Mouse (Mus musculus) urinary bladder, postnatal 14 days (tissue): ENCODE data around the gene Galnt2.

Experiments
- DNase-seq: peaks from one replicate; pipeline ENCODE4 v3.0.0; 2021; ENCODE audit warnings: low spot score

Galnt2 gene

DNA sequence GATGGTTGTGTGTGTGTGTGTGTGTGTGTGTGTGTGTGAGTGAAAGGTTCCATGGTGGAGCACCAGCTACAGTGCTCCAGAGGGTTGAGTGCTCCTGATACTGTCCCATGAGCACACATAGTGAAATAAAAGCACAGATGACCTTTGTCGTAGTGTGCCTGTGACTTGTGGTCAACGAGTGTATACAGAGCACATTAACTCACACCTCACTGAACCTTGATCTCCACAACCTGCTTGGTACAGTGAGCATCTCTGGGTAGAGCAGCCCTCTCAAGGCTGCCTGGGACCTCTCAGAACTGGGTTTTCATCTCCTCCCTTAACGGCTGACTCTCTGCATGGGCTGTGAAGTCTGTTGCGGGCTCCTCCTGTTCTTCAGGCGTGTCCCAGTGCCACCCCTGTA, 60.5 kb downstream of the Galnt2 start:
- DNase-seq = no peak

- DNase-seq = no peak
These were observed 61.8 kb downstream of the Galnt2 start for GRCm38 (mm10) chr8:124292965-124293364.

DNA sequence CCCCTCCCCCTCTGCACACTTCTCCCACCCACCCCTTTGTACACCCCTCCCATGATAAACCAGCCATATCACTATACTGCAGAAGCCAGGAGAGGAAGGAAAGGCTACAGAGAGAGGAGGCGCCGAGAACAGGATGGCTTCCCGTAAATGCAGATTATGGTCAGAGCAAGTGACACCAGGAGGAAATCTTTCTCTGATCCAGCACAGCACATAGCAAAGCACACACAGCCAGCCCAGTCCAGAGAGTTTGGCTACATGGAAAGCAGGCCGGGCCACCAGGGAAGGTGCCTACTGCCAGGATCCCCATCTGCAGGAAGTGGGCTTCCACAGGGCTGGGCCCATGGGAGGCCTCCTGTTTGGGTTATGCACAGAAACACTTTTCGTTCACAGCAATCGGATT, 63.2 kb downstream of the Galnt2 start:
- DNase-seq = no peak

DNA sequence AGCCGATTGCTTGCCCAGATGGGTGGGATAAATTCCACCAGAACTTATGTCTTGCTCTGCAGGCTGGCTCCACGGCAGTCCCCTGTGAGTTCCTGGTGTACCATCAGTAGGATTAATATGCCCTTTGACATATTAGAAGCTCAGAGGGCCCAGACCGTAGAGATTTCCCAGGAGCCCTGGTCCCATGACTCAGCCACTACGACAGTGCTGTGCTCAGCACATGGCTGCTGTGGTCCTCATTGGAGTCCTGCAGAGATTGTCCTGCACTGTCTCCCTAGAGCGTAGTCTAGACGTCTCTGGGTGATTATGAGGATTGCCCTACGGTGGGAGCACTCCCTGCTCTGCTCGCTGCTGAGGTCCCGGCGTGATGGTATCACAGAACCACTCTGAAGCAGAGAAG, 63.7 kb downstream of the Galnt2 start:
- no peak for DNase-seq

- no peak for DNase-seq
These were observed 64.2 kb downstream of the Galnt2 start for GRCm38 (mm10) chr8:124295357-124295756.

GRCm38 (mm10) chr8:124301512-124301911, 70.3 kb downstream of the Galnt2 start:
- peak; percentile 33 for DNase-seq

DNA sequence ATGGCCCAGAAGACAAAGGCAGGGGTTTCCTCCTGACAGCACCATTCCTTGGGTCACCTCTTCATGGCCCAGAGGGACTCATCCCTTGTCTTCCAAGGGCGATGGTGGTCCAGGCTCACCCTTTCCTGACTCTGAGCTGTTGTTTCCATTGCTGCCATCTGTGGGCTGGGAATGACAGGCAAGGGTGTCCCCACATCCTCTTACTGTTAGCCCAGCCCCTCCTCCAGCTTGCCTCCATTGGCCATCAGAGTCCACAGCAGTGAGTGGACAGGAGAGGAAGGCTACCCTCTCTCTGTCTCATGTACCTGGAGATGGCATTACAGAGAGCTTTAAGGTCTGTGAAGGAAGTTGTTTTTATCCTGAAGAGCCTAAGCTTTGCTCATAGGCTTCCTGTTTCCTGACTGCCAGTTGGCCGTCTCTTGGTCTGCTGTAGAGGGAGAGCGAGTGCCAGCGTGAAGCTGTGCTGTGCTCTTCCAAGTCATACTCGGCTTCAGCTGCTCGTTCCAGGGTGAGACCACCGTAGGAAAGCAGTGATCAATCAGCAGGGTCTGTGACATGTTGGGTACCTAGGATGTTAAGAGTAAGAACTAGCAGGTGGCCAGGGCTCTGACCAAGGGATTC, 70.9 kb downstream of the Galnt2 start:
- no peak for DNase-seq

- DNase-seq = no peak
These were observed 72.2 kb downstream of the Galnt2 start for GRCm38 (mm10) chr8:124303211-124303902.

GRCm38 (mm10) chr8:124304141-124304540, 73.0 kb downstream of the Galnt2 start:
- DNase-seq = no peak

DNA sequence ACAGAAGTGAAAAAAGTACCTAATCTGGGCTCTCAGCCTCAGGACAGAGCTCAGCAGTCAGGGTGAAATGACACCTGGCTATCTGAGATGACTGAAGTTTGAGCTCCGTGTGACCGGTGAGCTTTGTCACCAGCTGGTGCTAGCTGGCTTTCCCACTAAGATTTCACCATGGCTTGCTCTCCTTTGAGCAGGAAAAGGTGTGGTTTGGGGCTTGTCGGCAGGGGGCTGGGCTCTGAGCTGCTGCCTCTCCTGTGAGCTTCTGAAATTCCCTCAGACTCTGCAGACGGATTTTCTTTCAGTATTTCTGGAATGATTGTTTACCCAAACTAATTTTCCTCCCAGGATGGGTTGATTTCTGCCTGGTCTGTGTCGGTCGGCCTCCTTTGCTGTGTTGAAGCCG, 75.4 kb downstream of the Galnt2 start:
- no peak for DNase-seq

DNA sequence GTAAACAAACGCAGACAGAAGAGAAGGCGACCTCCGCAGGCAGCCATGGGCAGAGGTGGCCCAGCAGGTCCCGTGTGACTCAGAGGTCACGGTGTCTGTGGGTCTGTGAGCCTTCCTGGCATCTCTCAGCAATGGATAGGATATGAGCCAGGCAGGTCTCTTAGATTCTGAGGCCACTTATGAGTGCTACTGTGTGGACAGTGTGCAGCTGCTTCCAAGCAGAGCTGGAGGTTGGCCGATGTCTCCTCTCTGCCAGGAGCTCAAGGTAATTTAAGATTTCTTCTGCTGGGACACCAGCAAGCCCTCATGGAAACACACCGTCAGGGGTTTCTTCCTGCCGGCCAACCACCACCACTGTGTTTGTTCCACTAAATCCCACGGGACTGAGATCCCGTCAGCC, 76.5 kb downstream of the Galnt2 start:
- no peak for DNase-seq

GRCm38 (mm10) chr8:124310509-124310908, 79.3 kb downstream of the Galnt2 start:
- DNase-seq = no peak

GRCm38 (mm10) chr8:124311111-124311510, 79.9 kb downstream of the Galnt2 start:
- DNase-seq = no peak

DNA sequence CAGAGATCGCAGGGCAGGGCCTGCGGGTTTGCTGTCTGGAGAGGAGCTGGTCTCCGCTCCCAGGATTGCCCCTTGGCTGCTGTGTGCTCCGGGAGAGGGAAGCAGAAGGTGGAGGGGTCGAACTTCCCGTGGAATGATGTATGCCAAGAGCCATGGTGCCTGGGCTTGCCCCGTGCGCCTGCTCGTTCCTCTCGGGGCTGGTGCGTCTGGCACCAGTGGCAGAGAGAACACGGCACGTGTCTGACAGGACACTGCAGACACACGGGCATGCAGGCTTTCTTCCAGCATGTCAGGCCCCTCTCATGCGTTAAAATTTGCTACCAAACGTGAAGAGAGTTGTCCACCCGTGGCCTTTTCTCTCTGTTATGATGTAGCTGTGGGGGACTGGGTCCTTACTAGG, 80.5 kb downstream of the Galnt2 start:
- no peak for DNase-seq

GRCm38 (mm10) chr8:124312228-124312627, 81.0 kb downstream of the Galnt2 start:
- DNase-seq = no peak

- no peak for DNase-seq
These were observed 83.6 kb downstream of the Galnt2 start for GRCm38 (mm10) chr8:124314803-124315202.

- DNase-seq = peak; percentile 81
These were observed 85.4 kb downstream of the Galnt2 start for GRCm38 (mm10) chr8:124316466-124317136.

- no peak for DNase-seq
These were observed 86.0 kb downstream of the Galnt2 start for GRCm38 (mm10) chr8:124317191-124317682.

- DNase-seq = no peak
These were observed 86.6 kb downstream of the Galnt2 start for GRCm38 (mm10) chr8:124317821-124318220.

GRCm38 (mm10) chr8:124318612-124319315, 87.6 kb downstream of the Galnt2 start:
- DNase-seq = peak; percentile 31

- DNase-seq = no peak
These were observed 88.1 kb downstream of the Galnt2 start for GRCm38 (mm10) chr8:124319316-124319652.

DNA sequence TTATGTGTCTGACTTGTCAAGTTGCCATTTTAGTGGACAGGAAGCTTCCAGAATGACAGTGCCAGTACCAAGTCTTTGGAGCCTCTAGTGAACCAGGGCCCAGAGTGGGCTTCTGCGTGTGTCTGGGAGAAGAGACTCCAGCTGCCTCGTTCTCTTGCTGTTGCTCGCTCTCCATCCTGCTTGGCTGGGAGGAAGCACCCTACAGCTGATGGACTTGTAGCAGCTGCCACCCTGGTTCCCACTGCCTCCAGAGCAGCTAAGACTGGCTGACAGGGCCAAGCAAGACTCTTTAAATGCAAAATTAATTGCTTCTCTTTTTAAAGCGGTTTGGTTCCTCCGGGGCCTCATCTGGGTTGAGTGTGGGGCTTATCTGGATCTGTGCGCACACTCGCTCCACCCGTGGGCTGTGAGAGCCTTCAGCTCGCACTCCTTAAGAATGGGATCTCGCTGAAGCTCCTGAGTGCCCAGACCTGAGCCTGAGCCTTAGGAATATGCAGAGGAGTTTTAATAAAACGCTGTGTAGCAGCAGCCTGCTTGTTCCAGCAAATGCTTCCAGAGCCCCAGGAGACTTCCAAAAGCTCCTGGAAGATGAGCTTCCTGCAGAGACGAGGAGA, 90.1 kb downstream of the Galnt2 start:
- no peak for DNase-seq
